Mouse (Mus musculus) layer of hippocampus, adult 8-10 months (tissue): ENCODE measurements around the gene Gm11492. TPM values are rescaled to one million over a fixed set of nuclear protein-coding genes. Genes with fewer than 3 reads are reported as not detected.

Source experiments
- DNase-seq, 2 experiments: peaks; one replicate each; pipeline ENCODE4 v3.0.0; 2022; ENCODE audit warnings: low spot score in 2 of 2
- total RNA-seq, 4 experiments: library from RNA; stranded (reverse); gene quantifications; 2 replicates each; pipeline ENCODE4 v1.2.4; 2022

Gene Gm11492
- not detected for total RNA-seq

- DNase-seq = no peak
Measured at GRCm38 (mm10) chr11:87566501-87566900, at the start of gene Gm11492. Gene Gm11492, plus strand, starts transcription at chr11:87566653.

- DNase-seq = no peak
Measured at GRCm38 (mm10) chr11:87519260-87519659, 47.2 kb upstream of the Gm11492 start.

- DNase-seq = no peak
Measured at GRCm38 (mm10) chr11:87523466-87523865, 43.0 kb upstream of the Gm11492 start.

GRCm38 (mm10) chr11:87523967-87524366 lies 42.5 kb upstream of the Gm11492 start:
- no peak for DNase-seq

- no peak for DNase-seq
Measured at GRCm38 (mm10) chr11:87524780-87525179, 41.7 kb upstream of the Gm11492 start.

- DNase-seq = no peak
Measured at GRCm38 (mm10) chr11:87527364-87527763, 39.1 kb upstream of the Gm11492 start.

GRCm38 (mm10) chr11:87527990-87528389 lies 38.5 kb upstream of the Gm11492 start:
- DNase-seq = no peak

GRCm38 (mm10) chr11:87531695-87532094 lies 34.8 kb upstream of the Gm11492 start:
- no peak for DNase-seq

GRCm38 (mm10) chr11:87542285-87542684 lies 24.2 kb upstream of the Gm11492 start:
- no peak for DNase-seq

- no peak for DNase-seq
Measured at GRCm38 (mm10) chr11:87542906-87543305, 23.5 kb upstream of the Gm11492 start.

- DNase-seq = no peak
Measured at GRCm38 (mm10) chr11:87553342-87553741, 13.1 kb upstream of the Gm11492 start.

GRCm38 (mm10) chr11:87554386-87554785 lies 12.1 kb upstream of the Gm11492 start:
- no peak for DNase-seq

GRCm38 (mm10) chr11:87555106-87555703 lies 11.2 kb upstream of the Gm11492 start:
- DNase-seq = no peak

GRCm38 (mm10) chr11:87561208-87561607 lies 5.2 kb upstream of the Gm11492 start:
- DNase-seq = no peak

GRCm38 (mm10) chr11:87568255-87568953 lies 2.0 kb downstream of the Gm11492 start, which contains the start of gene Sept4:
Gene Sept4, plus strand, starts transcription at chr11:87568903.
- DNase-seq = no peak

- DNase-seq = no peak
Measured at GRCm38 (mm10) chr11:87570743-87571142, 4.3 kb downstream of the Gm11492 start.

GRCm38 (mm10) chr11:87571361-87571950 lies 5.0 kb downstream of the Gm11492 start:
- DNase-seq = no peak

- DNase-seq = no peak
Measured at GRCm38 (mm10) chr11:87573751-87574150, 7.3 kb downstream of the Gm11492 start.

- no peak for DNase-seq
Measured at GRCm38 (mm10) chr11:87574520-87575180, 8.2 kb downstream of the Gm11492 start.

- peak in 1 of 2 experiments; percentile 14 for DNase-seq
Measured at GRCm38 (mm10) chr11:87577601-87578248, 11.3 kb downstream of the Gm11492 start.

GRCm38 (mm10) chr11:87578249-87578962 lies 12.0 kb downstream of the Gm11492 start:
- DNase-seq = peak; percentile 25 to 68
